Mouse (Mus musculus): ENCODE results near the gene Dnmt3a.

Dnmt3a gene

DNA sequence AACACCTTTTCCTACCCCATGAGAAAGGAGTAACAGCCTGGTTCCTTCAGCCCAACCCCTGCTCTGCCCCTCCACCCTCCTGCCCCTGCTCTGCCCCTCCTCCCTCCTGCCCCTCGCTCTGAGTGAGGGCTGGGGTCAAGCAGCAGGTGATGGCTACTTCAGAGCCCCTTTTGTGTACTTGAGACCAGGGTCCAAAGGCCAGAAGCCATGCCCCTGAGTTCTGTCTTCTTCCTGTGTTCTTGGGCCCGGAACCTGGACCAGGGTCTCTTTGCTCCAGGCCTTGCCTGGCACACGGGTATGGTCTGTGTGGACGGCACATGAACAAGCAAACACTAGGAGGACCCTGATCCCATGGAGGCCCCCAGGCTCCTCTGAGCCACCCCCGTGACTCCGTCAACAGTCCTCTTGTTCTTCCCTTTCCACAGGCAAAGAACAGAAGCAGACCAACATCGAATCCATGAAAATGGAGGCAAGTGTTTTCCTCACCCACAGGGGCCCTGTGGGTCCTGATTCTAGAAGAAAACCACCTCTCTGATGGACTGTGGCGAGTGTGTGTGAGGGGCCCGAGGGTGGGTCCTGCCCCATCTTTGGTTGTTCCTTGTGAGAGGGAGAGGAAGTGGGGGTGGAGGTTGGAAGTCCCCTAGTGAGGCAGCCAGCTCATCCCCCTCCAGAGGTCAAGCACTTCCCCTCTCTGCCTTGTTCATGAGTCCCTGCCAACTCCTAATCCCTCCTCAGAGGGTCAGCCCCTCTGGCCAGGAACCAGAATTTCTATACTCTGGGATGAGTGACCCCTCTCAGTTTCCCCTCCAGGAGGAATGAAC is 66.8 kb downstream of the Dnmt3a start:
- no peak for DNase-seq (ENCODE audit: low read depth in 1 of 2, low spot score in 2 of 2)

GRCm38 (mm10) chr12:3875474-3875873 is 69.7 kb downstream of the Dnmt3a start:
- no peak for DNase-seq (ENCODE audit: low read depth in 1 of 2, low spot score in 2 of 2)

DNA sequence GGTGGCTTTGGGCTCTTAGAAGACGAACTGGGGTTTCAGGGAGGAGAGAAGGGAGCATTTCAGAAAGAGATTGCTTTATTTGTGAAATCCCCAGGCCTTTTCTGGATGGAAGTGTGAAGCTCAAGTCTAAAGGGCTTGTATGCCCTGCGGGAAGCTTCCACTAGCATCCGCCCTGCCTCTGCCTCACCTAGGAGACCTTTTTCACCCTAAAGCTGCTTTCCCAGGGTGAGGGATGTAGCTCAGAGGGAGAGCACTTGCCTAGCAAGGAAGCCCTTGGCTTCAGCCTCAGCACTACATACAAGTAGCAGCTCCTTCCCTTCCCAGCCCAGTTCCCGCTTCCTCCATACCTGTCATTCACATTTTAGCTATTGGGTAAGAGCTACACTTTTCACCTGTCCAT is 71.6 kb downstream of the Dnmt3a start:
- no peak for DNase-seq (ENCODE audit: low read depth in 1 of 2, low spot score in 2 of 2)

DNA sequence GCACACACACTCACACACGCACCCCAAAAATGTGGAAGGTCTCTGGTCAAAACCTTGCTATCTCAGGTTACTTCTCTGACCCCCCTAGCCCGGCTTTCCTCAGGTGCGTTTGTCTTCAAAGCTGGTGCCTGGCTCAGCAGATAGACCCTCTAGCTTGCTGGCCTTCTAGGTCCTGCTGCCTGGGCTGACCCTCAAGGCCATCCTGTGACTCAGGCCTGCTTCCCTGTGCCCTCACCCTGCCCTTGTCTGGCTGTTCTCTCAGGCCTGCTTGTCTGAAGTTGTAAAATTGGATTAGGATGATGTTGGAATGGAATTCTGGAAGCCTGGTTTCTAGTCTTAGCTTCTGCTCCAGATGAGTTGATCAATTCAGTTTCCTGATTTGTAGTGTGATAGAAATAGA is 75.7 kb downstream of the Dnmt3a start:
- DNase-seq (ENCODE audit: low read depth in 1 of 2, low spot score in 2 of 2) = no peak

DNA sequence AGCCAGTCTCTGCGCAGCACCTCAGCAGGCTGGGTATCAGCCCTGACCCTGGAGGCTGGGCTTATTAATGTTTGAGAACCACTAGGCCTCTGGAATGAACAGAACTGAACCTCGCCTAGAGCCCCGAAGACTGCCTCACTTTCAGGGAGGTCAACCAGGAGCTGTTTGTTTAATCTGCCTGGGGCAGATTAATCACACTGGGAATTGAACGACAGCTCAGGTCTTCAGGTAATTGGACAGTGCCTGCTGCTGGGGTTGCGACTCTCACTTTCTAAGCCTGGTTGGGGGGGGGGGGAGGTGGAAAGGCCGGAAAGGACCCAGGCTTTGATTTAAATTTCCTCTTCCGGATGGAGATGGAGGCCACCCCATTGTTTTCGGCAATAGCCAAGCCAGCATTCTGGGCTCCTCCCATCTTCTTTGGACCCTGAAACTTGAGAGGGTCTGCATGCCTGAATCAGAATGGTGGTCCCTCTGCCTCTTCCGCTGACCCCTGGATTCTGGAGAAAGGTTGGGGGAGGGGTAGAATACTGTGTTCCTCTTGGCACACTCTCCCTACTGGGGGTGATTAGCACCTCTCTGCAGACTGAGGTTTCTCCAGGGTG is 79.2 kb downstream of the Dnmt3a start:
- no peak for DNase-seq (ENCODE audit: low read depth in 1 of 2, low spot score in 2 of 2)

- DNase-seq (ENCODE audit: low read depth in 1 of 2, low spot score in 2 of 2) = no peak
These were observed 80.8 kb downstream of the Dnmt3a start for GRCm38 (mm10) chr12:3886601-3887000.

GRCm38 (mm10) chr12:3887515-3888325 is 81.9 kb downstream of the Dnmt3a start:
- no peak for DNase-seq (ENCODE audit: low read depth in 1 of 2, low spot score in 2 of 2)

- DNase-seq (ENCODE audit: low read depth in 1 of 2, low spot score in 2 of 2) = no peak
These were observed 84.2 kb downstream of the Dnmt3a start for GRCm38 (mm10) chr12:3889875-3890635.

DNA sequence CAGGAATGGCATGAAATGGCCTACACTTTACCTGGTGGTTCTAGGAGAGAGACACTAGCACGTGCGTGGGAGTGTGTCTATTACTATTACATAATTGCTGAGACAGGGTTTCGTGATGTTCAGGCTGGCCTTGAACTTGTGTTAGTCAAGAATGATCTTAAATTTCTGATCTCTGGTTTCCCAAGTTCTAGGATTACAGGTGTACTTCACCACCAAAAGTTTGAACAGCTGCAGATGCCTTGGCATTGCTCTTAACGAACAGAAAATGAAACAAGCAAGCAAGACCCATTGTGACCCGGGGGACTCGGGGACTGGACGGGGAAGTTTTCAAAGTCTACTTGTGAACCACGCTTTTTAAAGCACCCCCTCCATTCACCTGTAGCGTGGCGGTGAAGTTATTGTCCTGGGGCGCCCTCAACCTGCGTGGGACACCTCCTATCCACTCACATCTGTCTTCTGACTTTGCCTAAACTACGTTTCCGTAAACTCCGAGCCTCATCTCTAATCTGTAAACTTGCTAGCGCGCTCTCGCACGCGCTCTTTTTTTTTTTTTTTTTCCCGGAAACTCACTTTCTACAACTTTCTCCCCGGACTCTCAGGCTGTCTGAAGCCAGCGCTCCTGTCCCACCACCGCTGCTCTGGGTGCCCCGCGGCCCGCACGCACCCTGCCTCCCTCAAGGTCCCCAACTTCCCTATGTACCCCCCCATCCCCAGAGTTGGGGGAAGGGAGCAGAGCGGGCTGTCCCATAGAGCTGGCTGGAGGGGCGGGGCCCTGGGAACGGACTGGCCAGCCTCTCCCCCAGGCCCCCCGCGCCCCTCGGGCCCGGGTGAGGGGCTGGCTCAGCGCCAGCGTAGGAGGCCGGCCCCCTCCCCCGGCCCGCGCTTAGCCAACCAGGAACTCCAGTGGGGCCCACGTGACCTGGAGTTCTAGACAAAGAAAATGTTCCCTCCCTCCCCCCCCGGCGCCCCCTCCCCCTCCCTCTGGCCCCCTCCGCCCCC is 85.2 kb downstream of the Dnmt3a start:
- DNase-seq (ENCODE audit: low read depth in 1 of 2, low spot score in 2 of 2) = no peak

DNA sequence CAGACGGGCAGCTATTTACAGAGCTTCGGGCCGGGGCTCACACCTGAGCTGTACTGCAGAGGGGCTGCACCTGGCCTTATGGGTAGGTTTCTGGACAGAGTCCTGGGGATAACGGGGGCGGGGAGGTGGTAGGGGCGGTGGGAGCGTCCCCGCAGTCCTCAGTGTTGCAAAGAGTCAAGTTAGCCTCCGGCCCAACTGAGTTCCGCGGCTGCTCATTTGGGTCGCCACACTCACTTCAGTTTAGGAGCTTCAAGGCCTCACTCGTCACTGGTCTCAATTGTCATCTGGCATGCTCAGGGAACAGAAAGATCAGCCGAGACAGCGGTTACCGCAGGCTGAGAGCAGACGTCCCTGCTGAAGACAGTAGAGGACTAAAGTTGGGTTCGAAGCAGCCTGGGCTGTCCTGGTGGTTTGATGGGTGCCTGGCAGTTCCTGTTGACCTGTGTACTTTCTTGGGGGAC is 86.0 kb downstream of the Dnmt3a start:
- DNase-seq (ENCODE audit: low read depth in 1 of 2, low spot score in 2 of 2) = no peak

DNA sequence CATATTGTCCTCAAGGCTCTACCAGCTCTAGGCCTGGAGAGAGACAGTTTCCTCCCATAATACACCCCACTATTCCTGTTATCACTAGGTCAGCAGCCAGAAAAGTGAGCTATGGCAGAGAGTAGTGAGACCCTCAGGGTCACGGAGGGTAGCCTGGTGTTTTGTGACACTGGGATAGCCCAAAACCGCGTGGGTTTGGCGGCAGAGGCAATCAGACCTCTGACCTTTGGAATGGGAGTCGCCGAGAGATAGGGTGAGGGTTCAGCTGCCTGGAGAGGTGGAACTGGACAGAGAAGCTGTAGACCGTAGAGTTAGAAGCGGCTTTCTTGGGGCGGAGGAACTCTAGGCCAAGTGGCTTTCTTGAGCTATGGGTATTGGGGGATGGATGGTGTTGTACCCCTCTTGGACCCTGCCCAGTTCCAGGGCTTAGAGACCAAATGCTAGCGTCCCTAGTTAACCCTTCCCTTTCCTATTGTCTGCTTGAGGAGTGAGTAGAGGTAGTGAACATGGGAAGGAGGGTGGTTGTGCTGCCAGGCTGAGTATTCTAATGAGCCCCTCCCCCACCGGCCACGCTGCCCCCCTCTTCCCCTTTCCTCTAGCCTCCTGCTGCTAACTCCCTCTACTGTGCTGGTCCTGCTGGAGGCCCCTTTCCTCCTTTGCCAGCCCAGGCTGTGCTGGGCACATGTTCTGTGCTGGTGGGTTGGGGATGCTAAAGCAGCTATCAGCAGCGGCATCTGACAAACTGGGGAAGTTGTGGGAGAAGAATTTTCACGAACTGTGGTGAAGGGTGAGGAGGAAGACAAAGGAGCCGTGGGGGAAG is 86.6 kb downstream of the Dnmt3a start:
- DNase-seq (ENCODE audit: low read depth in 1 of 2, low spot score in 2 of 2) = no peak

- DNase-seq (ENCODE audit: low read depth in 1 of 2, low spot score in 2 of 2) = no peak
These were observed 87.5 kb downstream of the Dnmt3a start for GRCm38 (mm10) chr12:3893335-3893734.

- DNase-seq (ENCODE audit: low read depth in 1 of 2, low spot score in 2 of 2) = no peak
These were observed 88.7 kb downstream of the Dnmt3a start for GRCm38 (mm10) chr12:3894525-3894924.

DNA sequence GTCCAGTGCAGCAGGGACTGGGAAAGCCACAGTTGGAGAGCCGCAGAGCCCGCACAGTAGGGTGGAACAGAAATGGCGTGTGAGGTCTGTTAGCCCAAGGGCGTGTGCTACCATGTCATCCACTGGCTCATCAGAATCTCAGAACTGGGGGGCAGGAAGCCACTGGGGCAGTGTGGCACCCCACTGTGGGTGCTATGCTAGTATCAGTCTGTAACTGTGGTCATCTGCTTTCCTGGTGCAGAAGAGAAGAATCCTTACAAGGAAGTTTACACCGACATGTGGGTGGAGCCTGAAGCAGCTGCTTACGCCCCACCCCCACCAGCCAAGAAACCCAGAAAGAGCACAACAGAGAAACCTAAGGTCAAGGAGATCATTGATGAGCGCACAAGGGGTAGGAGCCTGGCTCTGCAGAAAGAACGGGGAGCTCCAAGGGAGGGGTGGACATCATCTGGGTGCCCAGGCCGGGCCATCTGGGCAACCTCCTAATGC is 91.3 kb downstream of the Dnmt3a start:
- DNase-seq (ENCODE audit: low read depth in 1 of 2, low spot score in 2 of 2) = no peak

DNA sequence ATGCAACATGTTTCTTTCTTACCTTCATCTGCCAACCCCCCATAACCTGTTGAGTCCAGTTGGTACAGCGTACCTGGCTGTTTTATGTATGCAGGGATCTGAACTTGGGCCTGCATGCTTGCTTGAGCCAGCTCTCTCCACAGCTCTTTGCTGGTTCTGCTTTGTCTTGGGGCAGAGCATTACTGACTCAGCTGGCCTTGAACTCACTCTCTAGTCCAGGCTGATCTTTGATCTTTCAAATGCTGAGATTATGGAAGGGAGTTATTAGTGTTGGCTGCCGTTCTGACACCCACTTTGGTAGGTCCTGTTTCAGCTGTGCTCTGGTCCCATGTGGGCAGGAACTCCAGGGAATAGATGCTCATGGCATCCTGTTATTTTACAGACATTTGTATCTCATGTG is 93.0 kb downstream of the Dnmt3a start:
- DNase-seq (ENCODE audit: low read depth in 1 of 2, low spot score in 2 of 2) = no peak

GRCm38 (mm10) chr12:3905436-3905835 is 99.6 kb downstream of the Dnmt3a start:
- DNase-seq (ENCODE audit: low read depth in 1 of 2, low spot score in 2 of 2) = no peak

- DNase-seq (ENCODE audit: low read depth in 1 of 2, low spot score in 2 of 2) = no peak
These were observed 100.5 kb downstream of the Dnmt3a start for GRCm38 (mm10) chr12:3906308-3906707.

DNA sequence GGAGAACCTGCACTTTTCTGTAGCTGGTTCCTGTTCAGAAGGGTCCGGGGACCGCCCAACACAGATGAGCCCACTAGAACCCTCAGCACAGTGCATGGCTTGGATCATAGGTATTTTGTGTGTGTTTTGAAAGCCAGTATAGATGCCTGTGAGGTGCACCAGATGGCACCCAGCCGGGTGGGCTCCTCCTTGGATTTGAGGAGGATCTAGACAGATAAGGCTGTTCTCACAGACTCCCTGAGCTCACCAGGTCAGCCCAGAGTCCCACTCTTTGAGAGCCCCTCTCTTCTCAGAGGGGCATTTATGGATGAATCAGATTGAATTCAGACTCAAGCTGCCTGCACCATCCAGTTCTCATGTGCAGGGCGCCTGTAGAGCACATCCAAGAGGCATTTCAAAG is 101.2 kb downstream of the Dnmt3a start:
- DNase-seq (ENCODE audit: low read depth in 1 of 2, low spot score in 2 of 2) = no peak

GRCm38 (mm10) chr12:3907418-3907817 is 101.6 kb downstream of the Dnmt3a start:
- DNase-seq (ENCODE audit: low read depth in 1 of 2, low spot score in 2 of 2) = no peak
